Mouse (Mus musculus): ENCODE data around the gene Vps26c.

DNA sequence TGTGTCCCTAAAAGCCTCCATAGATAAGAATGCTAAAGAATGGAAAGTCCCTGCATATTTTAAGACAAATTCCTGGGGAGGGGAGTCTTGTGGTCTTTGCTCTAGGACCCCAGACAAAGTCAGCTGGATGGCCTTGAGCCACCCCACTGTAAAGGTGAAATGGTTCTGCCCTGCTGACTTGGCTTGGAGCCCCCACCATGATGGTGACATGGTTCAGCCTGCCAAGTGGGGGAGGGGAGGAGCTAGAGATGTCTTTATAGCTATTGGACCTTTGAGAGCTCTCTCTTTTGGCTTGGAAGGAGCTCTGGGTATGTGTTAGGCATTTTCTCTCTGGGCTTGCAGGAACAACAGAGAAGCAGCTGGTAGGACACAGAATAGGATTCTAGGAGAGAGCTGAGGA is 25.3 kb upstream of the Vps26c start:
- TF ChIP-seq ZMIZ1 (IDR thresholded peaks at IDR 0.05; ENCODE audit: low read depth, low read length) (no peak), BHLHE40 (IDR thresholded peaks at IDR 0.05; ENCODE audit: low read depth, low read length) (no peak), E2F4 (IDR thresholded peaks at IDR 0.05; ENCODE audit: insufficient replicate concordance, low read depth, low read length) (no peak), POLR2A (IDR thresholded peaks at IDR 0.05; ENCODE audit: low read depth, low read length) (no peak), MXI1 (IDR thresholded peaks at IDR 0.05; ENCODE audit: low read depth, low read length) (no peak)
